7 mouse cellular contexts compared by ENCODE assay signal in genomic region chr7:99535741-99536501, GRCm38 (mm10). TPM values are rescaled to one million over a fixed set of nuclear protein-coding genes. Genes with fewer than 3 reads are reported as not detected.
DNase-seq lines count a peak whose midpoint lies in the region; ATAC-seq and TF ChIP-seq lines count a peak whose summit lies in the region.

No protein-coding gene starts in this region.

- H3K36me3 ChIP-seq in spleen, adult 2 months (ENCODE audit: control insufficient read depth, insufficient read depth, low read length): no peaks in the 10 kb centered on the region
- no peaks in the 10 kb centered on the region for H3K36me3 ChIP-seq in heart, embryonic 14.5 days (ENCODE audit: control insufficient read depth, insufficient read depth, low read length)
- no peaks in the 10 kb centered on the region for H3K36me3 ChIP-seq in limb, embryonic 14.5 days (ENCODE audit: control insufficient read depth, insufficient read depth, low read length)
- peaks cover 2% of the 10 kb centered on the region; the same call in 1 of the 2 replicates for H3K36me3 ChIP-seq in midbrain, postnatal 0 days (ENCODE audit: insufficient read depth, low read length)

- H3K9ac ChIP-seq in heart, embryonic 14.5 days (ENCODE audit: low read length): peak overlapping the region; percentile 91
- peak overlapping the region; percentile 84 for H3K9ac ChIP-seq in limb, embryonic 14.5 days (ENCODE audit: low read depth, low read length, severe bottlenecking)
- peak overlapping the region; percentile 87 for H3K9ac ChIP-seq in midbrain, postnatal 0 days (replicated peaks; ENCODE audit: low read length, poor library complexity, severe bottlenecking)

- peak overlapping the region; percentile 98 for H3K4me2 ChIP-seq in heart, embryonic 14.5 days (ENCODE audit: low read length)
- H3K4me2 ChIP-seq in limb, embryonic 14.5 days (replicated peaks; ENCODE audit: low read depth, low read length, severe bottlenecking): peak overlapping the region; percentile 85
- peak overlapping the region; percentile 86 for H3K4me2 ChIP-seq in midbrain, postnatal 0 days (ENCODE audit: low read depth, low read length, poor library complexity, severe bottlenecking)

- peaks cover 3% of the 10 kb centered on the region; the same call in 1 of the 2 replicates for H3K4me1 ChIP-seq in spleen, adult 2 months (ENCODE audit: control insufficient read depth, insufficient read depth, insufficient read length)
- peaks cover 19 to 39% of the 10 kb centered on the region in 2 experiments for H3K4me1 ChIP-seq in heart, embryonic 14.5 days (ENCODE audit: control insufficient read depth in 2 of 2, insufficient read depth in 2 of 2, low read length in 2 of 2)
- peaks cover 25% of the 10 kb centered on the region for H3K4me1 ChIP-seq in limb, embryonic 14.5 days (ENCODE audit: control insufficient read depth, insufficient read depth, low read length)
- H3K4me1 ChIP-seq in midbrain, postnatal 0 days (ENCODE audit: insufficient read depth, low read length): peaks cover 37% of the 10 kb centered on the region

- ATAC-seq in heart, embryonic 14.5 days (ENCODE audit: insufficient number of reproducible peaks, insufficient read depth, low FRiP score, low read depth): peak; percentile 7; the same call in 1 of the 2 replicates
- peak; percentile 21; the same call in 1 of the 2 replicates for ATAC-seq in limb, embryonic 14.5 days (ENCODE audit: low FRiP score, low read depth)
- ATAC-seq in midbrain, postnatal 0 days (ENCODE audit: low FRiP score): peak; percentile 42

- no peak for TF ChIP-seq CTCF in spleen, adult 2 months (IDR thresholded peaks at IDR 0.05; ENCODE audit: extremely low read depth, insufficient read depth, insufficient read length, insufficient replicate concordance)
- no peak for TF ChIP-seq CTCF in brain, embryonic 14.5 days (IDR thresholded peaks at IDR 0.05; ENCODE audit: borderline replicate concordance, extremely low read depth, insufficient read depth, insufficient read length)
- TF ChIP-seq CTCF in midbrain, postnatal 0 days (IDR thresholded peaks at IDR 0.05): no peak

- H3K4me3 ChIP-seq in spleen, adult 2 months (ENCODE audit: extremely low read depth, insufficient read depth, insufficient read length): peak overlapping the region; percentile 93
- H3K4me3 ChIP-seq in heart, embryonic 14.5 days (ENCODE audit: control insufficient read depth in 1 of 2, insufficient read depth in 1 of 2, low read depth in 1 of 2, low read length in 2 of 2): peak overlapping the region; percentile 70 to 75
- H3K4me3 ChIP-seq in limb, embryonic 14.5 days (replicated peaks; ENCODE audit: low read length): peak overlapping the region; percentile 69
- H3K4me3 ChIP-seq in midbrain, postnatal 0 days (ENCODE audit: low read depth, low read length): peak overlapping the region; percentile 69

- H3K27me3 ChIP-seq in spleen, adult 2 months (ENCODE audit: control insufficient read depth, insufficient read depth, low read length): no peaks in the 10 kb centered on the region
- no peaks in the 10 kb centered on the region for H3K27me3 ChIP-seq in heart, embryonic 14.5 days (ENCODE audit: control insufficient read depth, insufficient read depth, low read length)
- no peaks in the 10 kb centered on the region for H3K27me3 ChIP-seq in limb, embryonic 14.5 days (ENCODE audit: control insufficient read depth, insufficient read depth, low read length)
- H3K27me3 ChIP-seq in midbrain, postnatal 0 days (ENCODE audit: insufficient read depth, low read length): no peaks in the 10 kb centered on the region

- peak overlapping the region; percentile 83 for H3K27ac ChIP-seq in spleen, adult 2 months (ENCODE audit: insufficient read depth, low read length)
- H3K27ac ChIP-seq in heart, embryonic 14.5 days (replicated peaks in 1 of 2; ENCODE audit: control insufficient read depth in 1 of 2, insufficient read depth in 1 of 2, low read depth in 2 of 2, low read length in 2 of 2): peak overlapping the region; percentile 50 to 86
- peak overlapping the region; percentile 52; the same call in 1 of the 2 replicates for H3K27ac ChIP-seq in limb, embryonic 14.5 days (replicated peaks; ENCODE audit: low read depth, low read length)
- peak overlapping the region; percentile 96 for H3K27ac ChIP-seq in midbrain, postnatal 0 days (ENCODE audit: low read depth, low read length)

- DNase-seq in spleen, adult 2 months (ENCODE audit: low read depth in 1 of 2, low spot score in 2 of 2): peak in 1 of 2 experiments; percentile 47
- DNase-seq in spleen, postnatal 14 days (ENCODE audit: low spot score in 2 of 2): no peak
- DNase-seq in brain, embryonic 14.5 days (ENCODE audit: low read depth): peak; percentile 73
- DNase-seq in limb, embryonic 14.5 days (ENCODE audit: low spot score): no peak
- peak; percentile 55 for DNase-seq in midbrain, postnatal 0 days (ENCODE audit: low spot score)
- DNase-seq in thymus, postnatal 4 days: peak; percentile 58

- TF ChIP-seq POLR2A in spleen, adult 2 months (IDR thresholded peaks at IDR 0.05; ENCODE audit: low read depth, low read length): no peak
- TF ChIP-seq POLR2A in brain, embryonic 14.5 days (IDR thresholded peaks at IDR 0.05; ENCODE audit: borderline replicate concordance, extremely low read depth, insufficient read depth, insufficient read length, poor library complexity, severe bottlenecking): no peak
- TF ChIP-seq POLR2A in limb, embryonic 14.5 days (IDR thresholded peaks at IDR 0.05; ENCODE audit: borderline replicate concordance, extremely low read depth, insufficient read depth, insufficient read length): 0 out of 2 replicates have a peak, but pooled peaks have one; percentile 9

- 4% methylated on average over 46 of the region's 46 CpGs for WGBS in spleen, adult 2 months
- 5% methylated on average over 40 of the region's 46 CpGs for WGBS in heart, embryonic 14.5 days
- 17% methylated on average over 24 of the region's 46 CpGs for WGBS in limb, embryonic 14.5 days
- 4% methylated on average over 38 of the region's 46 CpGs for WGBS in midbrain, postnatal 0 days

- no peaks in the 10 kb centered on the region for H3K9me3 ChIP-seq in heart, embryonic 14.5 days (ENCODE audit: control insufficient read depth, low read length)
- H3K9me3 ChIP-seq in limb, embryonic 14.5 days (ENCODE audit: control insufficient read depth, low read length): no peaks in the 10 kb centered on the region
- no peaks in the 10 kb centered on the region for H3K9me3 ChIP-seq in midbrain, postnatal 0 days (ENCODE audit: low read length)

RNA-seq across cellular contexts. Expression of gene Arrb1, which starts 0.7 kb away (rescaled TPM):
- 64.6 and 66.0 TPM in 2 replicates for polyA plus RNA-seq in spleen, adult 2 months (2012; rRNA removed)
- polyA plus RNA-seq in brain, embryonic 14.5 days (2012; rRNA removed): 45.5 and 63.2 TPM in 2 replicates
- 2.8 and 4.1 TPM in 2 replicates for polyA plus RNA-seq in heart, embryonic 14.5 days (2014; fragmentation: Nextera tagmentation; extraction: Ambion mirVana)
- polyA plus RNA-seq in limb, embryonic 14.5 days (2012; rRNA removed): 26.3 and 26.8 TPM in 2 replicates
- 3.5 and 4.2 TPM in 2 replicates for polyA plus RNA-seq in limb, embryonic 14.5 days (2014; fragmentation: Nextera tagmentation; extraction: Ambion mirVana)
- total RNA-seq in midbrain, postnatal 0 days (2014; rRNA removed): 118 and 163 TPM in 2 replicates
- polyA plus RNA-seq in midbrain, postnatal 0 days (2015; fragmentation: Nextera tagmentation; extraction: Ambion mirVana): 14.2 and 15.0 TPM in 2 replicates

RNA-seq across cellular contexts. Expression of gene Rps3, which starts 52.4 kb away (rescaled TPM):
- polyA plus RNA-seq in spleen, adult 2 months (2012; rRNA removed): 324 and 363 TPM in 2 replicates
- polyA plus RNA-seq in brain, embryonic 14.5 days (2012; rRNA removed): 722 and 820 TPM in 2 replicates
- 538 and 543 TPM in 2 replicates for polyA plus RNA-seq in heart, embryonic 14.5 days (2014; fragmentation: Nextera tagmentation; extraction: Ambion mirVana)
- polyA plus RNA-seq in limb, embryonic 14.5 days (2012; rRNA removed): 1,060 and 1,221 TPM in 2 replicates
- 903 and 945 TPM in 2 replicates for polyA plus RNA-seq in limb, embryonic 14.5 days (2014; fragmentation: Nextera tagmentation; extraction: Ambion mirVana)
- total RNA-seq in midbrain, postnatal 0 days (2014; rRNA removed): 440 and 661 TPM in 2 replicates
- 440 and 453 TPM in 2 replicates for polyA plus RNA-seq in midbrain, postnatal 0 days (2015; fragmentation: Nextera tagmentation; extraction: Ambion mirVana)

Comparison
In these comparisons a context has a peak if more than half of its experiments do, and no peak if none do; other contexts are left out.
1. DNase-seq: peak in brain, embryonic 14.5 days (single experiment), midbrain, postnatal 0 days (single experiment) and thymus, postnatal 4 days (single experiment); none in spleen, postnatal 14 days (0 of 2) and limb, embryonic 14.5 days (single experiment).
2. Peak in every context shown above with its lines, with median percentiles within 50 percentile points of each other: H3K27ac ChIP-seq, H3K4me3 ChIP-seq, ATAC-seq, H3K4me2 ChIP-seq and H3K9ac ChIP-seq.